Mouse (Mus musculus) forebrain, embryonic 11.5 days (tissue): ENCODE data around the gene Ftcd. TPM values are rescaled to one million over a fixed set of nuclear protein-coding genes. Genes with fewer than 3 reads are reported as not detected.

Source experiments
- ATAC-seq: fragments of 200-750 bp; cut with Nextera tagmentation; replicated peaks from 2 replicates; pipeline ENCODE4 v1.8.0; 2017; ENCODE audit warnings: moderate TSS enrichment; ENCODE audit not compliant: low FRiP score
- DNase-seq: peaks from one replicate; pipeline ENCODE4 v3.0.0-alpha.2; 2017; ENCODE audit warnings: low spot score
- H3K27ac ChIP-seq: fragments of 300-500 bp; sonication (generic); 2 replicates; pipeline ENCODE4 v1.5.1; 2014; ENCODE audit warnings: low read depth, low read length
- H3K27me3 ChIP-seq: fragments of 300-500 bp; sonication (generic); 2 replicates; pipeline ENCODE4 v1.6.1; 2014; ENCODE audit warnings: mild to moderate bottlenecking, low read length, mixed read lengths; ENCODE audit not compliant: control insufficient read depth, insufficient read depth
- H3K36me3 ChIP-seq: fragments of 300-500 bp; sonication (generic); 2 replicates; pipeline ENCODE4 v1.6.1; 2014; ENCODE audit warnings: mild to moderate bottlenecking, low read length, moderate library complexity, mixed read lengths; ENCODE audit not compliant: control insufficient read depth, insufficient read depth
- H3K4me1 ChIP-seq: fragments of 300-500 bp; sonication (generic); replicated peaks from 2 replicates; pipeline ENCODE4 v1.6.1; 2014; ENCODE audit warnings: low read length, mixed read lengths; ENCODE audit not compliant: control insufficient read depth, insufficient read depth
- H3K4me2 ChIP-seq: fragments of 300-500 bp; sonication (generic); 2 replicates; pipeline ENCODE4 v1.6.1; 2014; ENCODE audit warnings: low read depth, mild to moderate bottlenecking, low read length, moderate library complexity, mixed read lengths; ENCODE audit not compliant: severe bottlenecking
- H3K4me3 ChIP-seq: fragments of 300-500 bp; sonication (generic); 2 replicates; pipeline ENCODE4 v1.5.1; 2014; ENCODE audit warnings: low read depth, low read length
- H3K9ac ChIP-seq: fragments of 300-500 bp; sonication (generic); 2 replicates; pipeline ENCODE4 v1.6.1; 2014; ENCODE audit warnings: low read length
- H3K9me3 ChIP-seq: fragments of 300-500 bp; sonication (generic); 2 replicates; pipeline ENCODE4 v1.6.1; 2016; ENCODE audit warnings: low read length, mixed read lengths; ENCODE audit not compliant: control insufficient read depth
- WGBS: fragments of 180-500 bp; shearing (Covaris S2); extraction: QIAGEN DNeasy Blood & Tissue Kit; methylation state at CpG from one replicate; pipeline ENCODE4 v1.1.7; 2014; 5-methylcytosine and 5-hydroxymethylcytosine counted together
- polyA plus RNA-seq: library from polyadenylated mRNA; unstranded; fragments of >200 nt; fragmentation: Nextera tagmentation; extraction: Ambion mirVana; gene quantifications from 2 replicates; pipeline ENCODE4 v1.2.1, GENCODE M21; 2014

Ftcd gene
- polyA plus RNA-seq, 1 experiment from 2014 or later = not detected

- 79% methylated on average over 7 of the region's 7 CpGs for WGBS
- Histone ChIP-seq H3K9me3 (no peaks in the 10 kb centered on the region), H3K36me3 (no peaks in the 10 kb centered on the region), H3K27me3 (no peaks in the 10 kb centered on the region), H3K27ac (no peak overlapping the region), H3K4me3 (no peak overlapping the region), H3K4me1 (no peaks in the 10 kb centered on the region), H3K9ac (no peak overlapping the region), H3K4me2 (no peak overlapping the region)
- ATAC-seq (no peak), DNase-seq (no peak)
Observed at GRCm38 (mm10) chr10:76576920-76577319, 1.5 kb downstream of the Ftcd start.

- no peak overlapping the region for H3K4me3 ChIP-seq
- ATAC-seq (no peak), DNase-seq (no peak)
- H3K27me3 ChIP-seq = no peaks in the 10 kb centered on the region
- no peaks in the 10 kb centered on the region for H3K36me3 ChIP-seq
- 0 out of 2 replicates have a peak overlapping the region, but pooled peaks have one; percentile 18 for H3K4me2 ChIP-seq
- no peak overlapping the region for H3K9ac ChIP-seq
- no peak overlapping the region for H3K27ac ChIP-seq
- WGBS = 7% methylated on average over 10 of the region's 10 CpGs
- no peaks in the 10 kb centered on the region for H3K4me1 ChIP-seq
- H3K9me3 ChIP-seq = no peaks in the 10 kb centered on the region
Observed at GRCm38 (mm10) chr10:76584138-76584537, 8.7 kb downstream of the Ftcd start.

- Histone ChIP-seq H3K4me3 (no peak overlapping the region), H3K4me2 (no peak overlapping the region), H3K36me3 (no peaks in the 10 kb centered on the region), H3K9me3 (no peaks in the 10 kb centered on the region), H3K27ac (no peak overlapping the region), H3K4me1 (no peaks in the 10 kb centered on the region), H3K27me3 (no peaks in the 10 kb centered on the region), H3K9ac (no peak overlapping the region)
- WGBS = 50% methylated on average over 1 of the region's 1 CpGs
- ATAC-seq (no peak), DNase-seq (no peak)
Observed at GRCm38 (mm10) chr10:76586190-76586589, 10.7 kb downstream of the Ftcd start.

GRCm38 (mm10) chr10:76590197-76590596 lies 14.7 kb downstream of the Ftcd start:
- WGBS = 86% methylated on average over 11 of the region's 11 CpGs
- Histone ChIP-seq H3K9me3 (no peaks in the 10 kb centered on the region), H3K9ac (no peak overlapping the region), H3K4me3 (no peak overlapping the region), H3K27me3 (no peaks in the 10 kb centered on the region), H3K27ac (no peak overlapping the region), H3K4me1 (no peaks in the 10 kb centered on the region; the same call in 1 of the 2 replicates), H3K4me2 (no peak overlapping the region), H3K36me3 (no peaks in the 10 kb centered on the region)
- DNase-seq = no peak
- ATAC-seq = no peak

- Histone ChIP-seq H3K4me2 (no peak overlapping the region), H3K27ac (no peak overlapping the region), H3K9ac (no peak overlapping the region), H3K36me3 (no peaks in the 10 kb centered on the region), H3K9me3 (no peaks in the 10 kb centered on the region), H3K4me3 (no peak overlapping the region), H3K4me1 (no peaks in the 10 kb centered on the region; the same call in 1 of the 2 replicates), H3K27me3 (no peaks in the 10 kb centered on the region)
- ATAC-seq (no peak), DNase-seq (no peak)
- WGBS = 92% methylated on average over 31 of the region's 31 CpGs
Observed at GRCm38 (mm10) chr10:76596338-76596737, 20.9 kb downstream of the Ftcd start.

- H3K36me3 ChIP-seq = no peaks in the 10 kb centered on the region
- H3K4me3 ChIP-seq = no peak overlapping the region
- DNase-seq = no peak
- no peak overlapping the region for H3K9ac ChIP-seq
- 80% methylated on average over 3 of the region's 3 CpGs for WGBS
- H3K9me3 ChIP-seq = no peaks in the 10 kb centered on the region
- no peak overlapping the region for H3K4me2 ChIP-seq
- no peak overlapping the region for H3K27ac ChIP-seq
- H3K4me1 ChIP-seq = no peaks in the 10 kb centered on the region
- ATAC-seq = no peak
- no peaks in the 10 kb centered on the region for H3K27me3 ChIP-seq
Observed at GRCm38 (mm10) chr10:76602690-76603089, 27.2 kb downstream of the Ftcd start.

- Histone ChIP-seq H3K4me3 (no peak overlapping the region), H3K27me3 (no peaks in the 10 kb centered on the region), H3K9ac (no peak overlapping the region), H3K36me3 (no peaks in the 10 kb centered on the region), H3K27ac (no peak overlapping the region), H3K9me3 (no peaks in the 10 kb centered on the region), H3K4me2 (no peak overlapping the region), H3K4me1 (no peaks in the 10 kb centered on the region)
- WGBS = 93% methylated on average over 7 of the region's 7 CpGs
- ATAC-seq = no peak
- DNase-seq = no peak
Observed at GRCm38 (mm10) chr10:76612473-76612872, 37.0 kb downstream of the Ftcd start.

GRCm38 (mm10) chr10:76622411-76622810 lies 47.0 kb downstream of the Ftcd start:
- H3K4me2 ChIP-seq = no peak overlapping the region

GRCm38 (mm10) chr10:76622928-76623680 lies 47.7 kb downstream of the Ftcd start, which contains the start of gene Col6a2:
Gene Col6a2, minus strand, starts transcription at chr10:76623630.
- peak; percentile 94 for ATAC-seq

More at GRCm38 (mm10) chr10:76622411-76622810, 47.0 kb downstream of the Ftcd start:
- ATAC-seq (no peak), DNase-seq (no peak)
- Histone ChIP-seq H3K4me3 (no peak overlapping the region), H3K4me1 (no peaks in the 10 kb centered on the region), H3K9me3 (no peaks in the 10 kb centered on the region), H3K27ac (no peak overlapping the region), H3K27me3 (no peaks in the 10 kb centered on the region), H3K36me3 (no peaks in the 10 kb centered on the region), H3K9ac (no peak overlapping the region)
- 83% methylated on average over 4 of the region's 4 CpGs for WGBS

More at GRCm38 (mm10) chr10:76622928-76623680, 47.7 kb downstream of the Ftcd start, which contains the start of gene Col6a2:
- Histone ChIP-seq H3K4me1 (no peaks in the 10 kb centered on the region), H3K4me2 (peak within 1 kb of the TSS; percentile 62), H3K36me3 (no peaks in the 10 kb centered on the region), H3K4me3 (peak within 1 kb of the TSS; percentile 23), H3K9me3 (no peaks in the 10 kb centered on the region), H3K9ac (peak within 1 kb of the TSS; percentile 49), H3K27me3 (no peaks in the 10 kb centered on the region), H3K27ac (no peak within 1 kb of the TSS)
- peak; percentile 94 for DNase-seq
- 4% methylated on average over 31 of the region's 31 CpGs for WGBS
